Mouse (Mus musculus) neural tube, embryonic 10.5 days (tissue): ENCODE results near the gene Ankrd40.

Experiments
- DNase-seq: peaks from one replicate; pipeline ENCODE4 v3.0.0-alpha.2; 2017; ENCODE audit warnings: low spot score; ENCODE audit errors: extremely low spot score

The Ankrd40 gene

DNA sequence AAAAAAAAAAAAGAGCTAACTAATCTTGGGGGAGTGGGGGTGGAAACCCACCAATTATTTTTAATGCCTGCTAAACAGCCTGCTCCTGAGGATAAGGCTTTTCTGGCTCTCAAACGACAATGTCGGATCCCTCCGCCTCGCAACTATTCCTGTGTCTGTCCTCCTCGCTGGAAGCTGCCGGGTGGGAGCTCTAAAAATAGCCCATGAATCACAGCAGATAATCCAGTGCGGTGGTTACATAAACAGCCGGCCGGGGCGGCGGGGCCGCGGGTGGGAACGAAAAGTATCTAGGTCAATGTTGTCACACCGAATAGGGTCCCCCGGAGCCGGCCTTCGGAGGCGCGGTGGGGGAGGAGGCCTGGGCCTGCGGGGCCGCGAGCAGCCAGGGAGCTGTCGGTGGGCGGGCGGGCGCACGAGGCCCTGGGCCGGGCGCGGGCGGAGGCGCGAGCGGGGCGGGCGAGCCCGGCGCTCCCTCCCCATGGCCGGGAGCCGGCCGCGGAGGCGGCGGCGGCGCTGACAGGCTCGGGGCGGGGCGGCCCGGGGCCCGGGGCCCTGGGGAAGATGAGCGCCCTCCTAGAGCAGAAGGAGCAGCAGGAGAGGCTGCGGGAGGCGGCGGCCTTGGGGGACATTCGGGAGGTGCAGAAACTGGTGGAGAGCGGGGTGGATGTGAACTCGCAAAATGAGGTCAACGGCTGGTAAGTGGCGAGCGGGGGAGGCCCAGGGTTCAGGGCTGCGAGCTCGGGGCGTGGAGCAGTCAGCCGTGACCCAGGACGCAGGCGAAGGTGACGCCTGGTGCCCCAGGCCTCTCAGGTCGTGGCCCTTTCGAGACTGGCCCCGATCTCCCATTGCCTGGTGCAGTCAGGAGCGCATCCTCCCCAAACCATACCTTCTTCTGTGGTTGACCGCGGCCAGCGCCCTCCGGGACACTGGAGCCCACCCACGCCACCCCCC lies at the start of gene Ankrd40:
TSS of gene Ankrd40 (plus strand) at position 309 of the 951 bp plus-strand sequence.
- DNase-seq: peak; percentile 95

DNA sequence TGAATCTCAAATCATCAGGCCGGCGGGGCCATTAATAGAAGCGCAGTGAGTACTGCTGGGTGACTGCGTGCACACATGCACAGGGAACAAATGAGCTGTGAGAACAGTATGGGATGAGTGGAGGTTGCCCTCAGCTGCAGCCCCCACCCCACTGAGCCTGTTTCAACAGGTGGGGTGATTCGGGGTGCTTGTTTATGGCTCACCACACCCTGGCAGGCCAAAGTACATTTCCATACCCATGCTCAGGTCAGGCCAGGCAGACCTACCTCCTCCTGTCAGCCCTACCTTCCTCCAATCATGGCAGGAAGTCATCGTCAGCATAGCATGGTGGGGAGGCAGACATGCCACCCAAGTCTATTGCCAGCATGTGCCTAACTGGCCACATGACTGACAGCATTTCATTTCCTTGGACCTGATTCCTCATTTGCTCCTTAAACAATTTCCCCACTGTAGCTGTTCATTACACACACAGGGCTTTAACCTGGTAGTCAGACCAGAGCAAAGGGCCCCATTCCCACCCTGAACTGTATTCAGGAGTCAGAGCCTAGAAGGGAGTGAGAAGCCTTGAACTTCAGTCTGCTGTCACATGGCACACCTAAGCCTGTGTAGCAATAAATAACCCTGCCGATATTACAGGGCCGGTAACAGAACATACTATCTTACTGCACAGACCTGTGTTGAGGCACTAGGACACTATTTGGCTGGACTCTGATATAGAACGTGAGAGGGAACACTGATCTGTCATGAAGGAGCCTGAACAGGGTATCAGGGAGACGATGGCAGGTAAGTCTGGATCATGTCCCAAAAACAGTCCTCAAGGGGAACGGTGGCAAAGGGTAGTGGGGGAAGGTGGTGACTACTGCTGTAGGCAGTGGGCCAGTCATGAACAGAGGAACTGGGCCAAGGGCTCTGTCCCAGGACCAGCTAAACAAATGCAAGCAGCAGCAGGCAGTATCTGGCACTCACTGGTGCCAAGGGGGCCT lies 46.3 kb upstream of the Ankrd40 start, which contains the start of gene Gm21885:
TSS of gene Gm21885 (plus strand) at position 675 of the 983 bp plus-strand sequence.
- no peak for DNase-seq

DNA sequence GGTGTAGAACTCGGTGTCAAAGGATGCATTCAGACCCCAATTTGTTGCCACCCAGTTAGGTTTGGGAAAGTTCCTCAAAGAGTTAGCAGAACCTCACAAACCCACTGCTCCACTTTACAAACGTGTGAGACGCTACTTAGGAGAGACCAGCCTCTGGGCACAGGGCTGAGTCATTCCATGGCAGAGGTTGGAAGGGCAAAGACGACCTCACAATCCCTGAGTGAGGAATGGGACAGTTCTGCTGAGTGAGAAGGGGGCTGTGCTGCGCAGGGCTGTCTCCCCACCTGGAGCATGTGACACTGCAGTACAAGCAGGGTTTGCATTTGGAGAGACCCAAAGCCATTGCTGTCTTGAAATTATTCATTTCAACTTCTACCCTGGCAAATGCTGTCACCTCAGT lies 45.5 kb upstream of the Ankrd40 start:
- no peak for DNase-seq

DNA sequence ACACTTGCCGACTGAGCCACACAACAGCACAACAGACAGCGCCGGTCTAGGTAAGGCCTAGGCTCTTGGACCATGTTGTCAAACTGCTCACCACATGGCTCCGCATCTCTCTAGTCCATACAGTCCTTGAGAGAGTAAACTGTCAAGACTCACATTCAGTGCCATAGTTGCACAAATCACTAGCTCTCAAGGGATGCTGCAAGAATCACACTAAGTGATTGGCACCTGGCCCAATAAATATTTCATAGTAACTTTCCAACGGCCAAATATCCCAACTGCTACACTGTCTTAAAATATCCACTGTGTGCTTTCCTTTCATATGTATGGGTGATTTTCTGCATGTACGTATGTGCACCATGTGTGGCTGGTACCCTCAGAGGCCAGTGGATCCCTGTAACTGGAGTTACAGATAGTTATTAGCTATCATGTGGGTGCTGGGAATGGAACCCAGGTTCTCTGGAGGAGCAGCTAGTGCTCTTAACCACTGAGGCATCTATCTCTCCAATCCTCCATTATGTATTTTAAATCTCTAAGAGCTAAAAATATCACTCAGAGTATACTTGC lies 44.2 kb upstream of the Ankrd40 start:
- DNase-seq: no peak

DNA sequence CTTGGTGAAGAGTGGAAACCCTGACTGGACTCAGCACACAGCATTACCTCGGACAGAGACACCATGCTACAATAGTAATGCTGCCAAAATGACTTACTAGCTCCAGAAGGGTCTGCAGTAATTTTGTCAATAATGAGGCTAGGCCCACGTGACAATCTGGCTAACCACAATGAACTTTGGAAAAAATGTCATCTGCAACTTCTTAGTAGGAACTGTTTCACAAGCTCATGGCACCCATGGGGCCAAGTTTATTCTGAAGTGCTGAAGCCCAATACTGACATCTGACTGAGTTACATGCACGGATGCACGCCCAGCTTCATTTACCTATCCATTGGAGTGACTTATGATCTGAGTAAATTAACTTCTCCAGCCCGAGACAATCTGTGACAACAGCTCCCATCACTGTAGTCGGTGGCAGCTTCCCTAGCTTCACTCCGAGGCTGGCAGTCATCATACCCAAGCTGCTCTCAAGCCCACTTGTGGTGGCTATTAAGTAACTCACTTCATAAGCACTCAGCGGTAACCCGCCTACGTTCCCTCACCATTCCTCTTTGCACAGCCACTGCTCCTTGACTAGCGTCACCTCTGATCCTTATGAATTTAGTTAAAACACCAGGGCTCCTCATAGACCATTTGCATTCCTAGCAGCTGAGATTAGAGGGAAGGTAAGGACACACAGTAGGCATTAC lies 41.8 kb upstream of the Ankrd40 start:
- no peak for DNase-seq

DNA sequence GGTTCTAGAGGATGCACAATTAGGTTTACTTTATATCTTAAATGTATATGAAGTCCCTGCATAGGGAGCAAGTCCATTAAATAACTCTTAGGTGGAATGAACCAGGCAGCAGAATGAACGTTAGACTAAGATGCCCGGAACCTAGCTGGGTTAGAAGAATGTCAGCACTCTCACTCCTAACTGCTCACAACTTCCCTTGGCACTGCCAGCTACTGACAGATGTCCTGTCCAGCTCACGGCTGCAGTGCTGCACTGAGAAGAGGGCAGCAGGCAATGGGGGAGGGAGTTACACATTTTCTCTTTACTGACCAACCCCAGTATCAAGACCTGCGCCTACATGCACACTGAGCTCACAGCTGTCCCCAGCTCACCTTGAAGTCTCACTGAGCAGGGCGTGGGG lies 40.7 kb upstream of the Ankrd40 start:
- DNase-seq: no peak

DNA sequence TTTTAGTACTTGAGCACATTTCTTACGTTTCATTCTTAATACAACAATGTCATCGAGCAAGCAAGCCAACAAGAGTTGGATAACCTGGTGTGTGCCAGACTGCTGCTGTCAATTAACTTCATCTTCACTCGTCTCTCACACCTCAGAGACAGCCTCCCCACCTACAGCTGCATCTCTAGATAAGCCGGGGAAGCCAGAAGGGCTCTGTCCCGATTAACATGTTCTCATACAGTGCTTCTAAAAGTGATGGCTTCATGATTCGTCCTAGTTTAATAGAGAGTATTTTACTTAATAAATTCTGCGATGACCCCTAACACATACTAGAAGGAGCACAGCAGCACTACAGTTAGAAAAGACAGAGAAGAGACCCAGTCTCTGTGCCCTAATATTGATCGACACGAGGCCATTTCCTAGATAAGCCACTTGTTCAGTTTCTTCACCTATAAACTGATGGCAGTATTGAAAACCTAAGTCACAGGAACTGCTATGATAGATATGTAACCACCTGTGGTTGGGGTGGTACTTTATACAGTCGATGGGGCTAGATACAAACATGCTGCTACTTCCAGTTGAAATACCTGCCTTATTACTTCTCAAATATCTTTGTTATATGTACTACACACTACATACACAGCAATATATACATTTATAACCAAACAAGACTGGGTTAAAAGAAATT lies 37.6 kb upstream of the Ankrd40 start:
- DNase-seq: no peak

DNA sequence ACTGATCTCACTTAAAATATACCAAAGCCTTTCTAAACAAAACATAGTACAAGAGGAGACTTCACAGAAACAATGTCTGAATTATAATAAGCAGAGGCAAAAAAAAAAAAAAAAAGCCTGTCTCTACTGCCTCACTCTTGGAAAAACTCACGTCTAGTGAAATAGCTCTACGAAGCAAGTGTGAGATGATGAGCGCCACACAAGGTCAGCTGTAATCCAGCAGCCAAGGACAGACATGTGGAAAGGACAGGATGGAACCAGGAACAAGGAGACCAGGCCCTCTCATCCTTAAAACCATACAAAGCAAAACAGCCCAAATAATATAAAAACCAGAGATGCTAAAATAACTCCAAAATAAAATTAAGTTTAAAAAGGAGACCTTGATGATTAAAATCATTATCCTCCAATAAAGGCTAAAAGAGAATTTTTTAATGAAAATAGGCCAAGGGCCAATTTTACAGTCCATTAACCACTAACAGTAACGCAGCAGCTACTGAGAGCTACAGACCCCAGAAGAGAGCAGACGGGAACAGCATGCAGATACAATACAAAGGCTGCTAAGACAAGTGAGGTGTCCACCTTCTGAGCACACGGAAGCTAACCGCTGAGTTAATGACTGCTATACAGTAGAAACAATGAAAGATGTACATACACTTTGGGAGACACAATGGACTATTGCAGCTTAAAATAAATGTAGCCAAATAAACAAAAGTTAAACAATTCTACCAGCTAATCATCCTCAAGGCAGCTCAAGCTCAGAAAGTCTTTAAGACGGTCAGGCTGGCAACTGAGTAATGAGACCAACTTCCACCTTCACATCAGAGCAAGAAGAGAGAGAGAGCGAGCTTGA lies 32.6 kb upstream of the Ankrd40 start:
- DNase-seq: no peak

DNA sequence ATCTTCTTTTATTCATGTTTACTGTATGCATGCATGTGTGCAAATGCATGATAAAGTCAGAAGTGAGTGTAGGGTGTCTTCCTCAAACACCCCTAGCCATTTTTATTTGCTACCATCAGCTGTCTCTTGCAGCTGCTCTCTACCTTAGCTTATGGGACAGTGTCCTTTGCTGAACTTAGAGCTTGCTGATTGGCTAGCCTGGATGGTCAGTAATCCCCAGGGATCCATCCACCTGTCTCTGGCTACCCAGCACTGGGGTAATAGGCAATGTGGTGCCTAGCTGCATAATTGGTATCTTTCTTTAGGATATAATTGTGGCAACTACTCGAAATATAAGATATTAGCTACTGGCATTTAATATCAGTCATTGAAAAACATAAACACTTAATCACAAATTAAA lies 15.1 kb upstream of the Ankrd40 start:
- DNase-seq: no peak

DNA sequence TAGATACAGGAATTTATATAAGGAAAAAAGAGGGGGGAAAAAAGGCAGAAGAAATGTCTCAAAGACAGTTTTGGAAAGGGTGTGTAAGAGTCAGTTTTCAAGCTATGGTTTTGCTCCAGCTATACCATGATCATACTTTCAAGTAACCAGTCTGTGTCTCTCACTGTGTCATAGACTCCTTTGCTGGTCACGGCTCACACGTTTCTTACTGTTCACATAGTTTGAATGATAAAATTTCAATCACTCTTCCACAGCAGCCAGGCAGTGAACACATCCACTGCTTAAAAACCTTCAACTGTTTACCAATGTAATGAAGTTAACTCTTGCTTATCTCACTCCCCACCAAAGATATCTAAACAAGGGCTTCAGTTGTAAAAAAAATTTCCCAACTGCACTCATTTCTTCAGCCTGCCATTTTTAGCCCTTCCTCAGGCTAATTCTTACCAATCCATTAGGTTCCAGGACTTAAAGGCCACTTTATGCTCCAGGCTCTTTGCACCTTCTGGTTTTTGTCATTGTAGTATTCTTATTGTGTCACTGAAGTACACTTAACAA lies 13.6 kb upstream of the Ankrd40 start:
- no peak for DNase-seq

DNA sequence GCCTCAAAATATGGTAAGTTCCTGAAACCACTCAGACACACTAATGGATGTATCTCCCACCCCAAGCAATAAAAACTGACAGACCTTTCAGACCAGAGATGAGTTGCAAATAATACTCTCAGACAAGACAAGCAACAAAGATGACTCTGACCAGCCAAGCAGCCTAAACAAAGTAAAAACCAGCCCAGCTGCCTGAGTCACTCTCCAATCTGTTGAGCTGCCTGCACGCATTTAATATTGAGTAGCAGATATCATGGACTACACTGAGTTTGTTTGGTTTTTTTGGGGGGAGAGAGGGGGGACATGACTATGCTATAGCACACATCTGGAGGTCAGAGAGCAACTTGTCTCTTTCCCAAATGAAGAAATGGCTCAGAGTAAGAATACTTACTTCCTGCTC lies 12.5 kb upstream of the Ankrd40 start:
- DNase-seq: no peak

DNA sequence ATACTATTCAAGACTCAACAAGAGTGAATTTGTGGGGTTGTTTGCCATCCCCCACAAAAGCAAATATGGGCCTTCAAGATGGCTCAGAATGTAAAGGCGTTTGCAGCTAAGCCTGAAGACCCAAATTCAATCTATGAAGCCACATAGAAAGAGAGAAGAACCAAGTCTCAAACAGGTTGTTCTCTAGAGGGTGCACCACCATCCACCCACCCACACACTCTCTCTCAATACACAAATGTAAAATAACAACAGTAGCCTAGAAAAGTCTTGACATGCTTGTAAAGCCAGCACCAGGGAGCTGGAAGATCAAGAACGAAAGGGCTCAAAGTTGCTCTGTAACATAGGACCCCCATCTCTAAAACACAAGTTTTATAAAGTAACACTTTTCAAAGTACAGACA lies 11.3 kb upstream of the Ankrd40 start:
- no peak for DNase-seq

DNA sequence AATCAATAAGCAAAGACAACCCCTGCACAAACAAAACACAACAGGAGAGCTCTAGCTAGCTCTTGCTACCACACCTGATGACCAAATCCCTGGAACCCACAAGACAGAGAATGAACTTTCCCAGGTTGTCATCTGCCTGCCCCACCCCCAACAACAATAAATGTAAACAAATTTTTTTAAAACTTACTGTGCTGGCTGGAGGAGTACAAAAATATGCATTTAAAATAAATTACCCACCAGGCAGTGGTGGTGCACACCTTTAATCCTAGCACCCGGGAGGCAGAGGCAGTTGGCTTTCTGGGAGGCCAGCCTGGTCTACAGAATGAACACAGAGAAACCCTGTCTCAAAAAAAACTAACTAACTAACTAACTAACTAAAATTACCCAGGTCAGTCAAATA lies 10.8 kb upstream of the Ankrd40 start:
- no peak for DNase-seq

DNA sequence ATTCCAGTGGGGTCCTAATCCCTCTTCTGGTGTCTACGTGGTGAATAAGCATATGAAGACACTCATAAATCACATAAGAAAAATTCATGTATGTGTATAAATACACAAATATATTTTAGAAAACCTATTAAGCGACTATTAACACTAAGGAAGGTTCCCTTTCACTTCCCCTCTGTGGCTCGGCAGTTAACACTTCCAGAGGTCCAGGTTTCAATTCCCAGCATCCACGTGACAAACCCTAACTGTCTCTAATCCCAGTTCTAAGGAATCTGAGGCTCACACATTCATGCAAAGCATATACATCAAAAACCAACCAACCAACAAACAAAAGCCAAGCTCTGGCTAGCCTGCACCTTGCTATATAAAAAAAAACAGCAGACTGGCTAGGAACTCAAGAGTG lies 10.3 kb upstream of the Ankrd40 start:
- no peak for DNase-seq

DNA sequence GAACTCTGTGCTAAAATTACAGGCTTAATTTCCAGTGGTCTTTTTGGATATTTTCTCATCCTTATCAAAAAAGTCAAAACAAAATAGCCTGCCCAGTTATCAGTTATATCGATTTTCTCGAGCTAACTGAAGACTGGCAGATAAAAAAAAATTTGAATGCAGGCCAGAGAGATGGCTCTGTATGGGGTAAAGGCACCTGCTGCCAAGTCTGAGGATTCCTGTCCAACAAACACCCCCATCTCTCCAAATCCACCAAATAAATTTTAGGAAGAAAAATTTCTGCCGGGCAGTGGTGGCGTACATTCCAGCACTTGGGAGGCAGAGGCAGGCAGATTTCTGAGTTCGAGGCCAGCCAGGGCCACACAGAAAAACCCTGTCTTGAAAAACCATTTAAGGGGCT lies 9.7 kb upstream of the Ankrd40 start:
- DNase-seq: no peak

DNA sequence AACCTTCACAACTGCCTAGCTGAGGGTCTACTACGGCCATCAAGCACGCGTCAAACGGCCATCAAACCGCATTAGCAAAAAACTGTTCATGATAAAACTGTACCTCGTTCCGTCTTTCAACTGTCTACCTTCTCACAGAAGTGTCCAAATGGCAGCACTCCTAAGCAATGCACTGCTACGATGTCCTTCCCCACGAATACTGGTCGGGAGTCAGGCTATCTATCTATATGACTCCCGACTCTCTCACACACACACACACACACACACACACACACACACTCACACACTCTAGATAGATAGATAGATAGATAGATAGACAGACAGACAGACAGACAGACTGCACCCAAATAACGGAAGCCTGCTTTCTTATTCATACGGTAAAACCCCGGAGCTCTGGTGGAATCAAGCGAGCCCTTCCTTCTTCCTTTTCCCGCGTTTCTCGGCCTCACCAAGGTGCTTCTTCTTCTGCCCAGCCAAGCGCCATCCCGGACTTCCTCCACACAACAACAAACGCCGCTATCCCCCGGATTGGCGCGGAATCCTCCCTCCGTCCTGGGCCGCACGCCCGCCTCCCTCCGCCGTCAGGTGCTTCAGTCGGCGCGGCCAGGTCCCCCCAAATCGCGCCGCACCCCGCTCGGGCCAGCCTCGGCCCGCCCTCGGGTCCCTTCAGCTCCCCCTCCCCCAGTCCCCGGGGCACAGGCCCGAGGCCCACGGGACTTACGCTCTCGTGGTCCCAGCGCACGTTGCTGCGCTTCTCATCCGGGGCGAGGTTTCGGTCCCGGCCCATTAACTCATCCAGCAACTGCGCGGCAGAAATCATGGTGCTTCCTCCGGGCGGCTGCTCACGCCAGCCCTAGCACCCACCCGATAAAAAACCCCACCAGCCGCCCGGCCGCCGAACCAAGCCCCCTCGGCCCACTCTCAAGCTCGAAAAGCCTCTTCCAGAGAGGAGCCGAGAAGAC lies 6.6 kb upstream of the Ankrd40 start:
- no peak for DNase-seq

DNA sequence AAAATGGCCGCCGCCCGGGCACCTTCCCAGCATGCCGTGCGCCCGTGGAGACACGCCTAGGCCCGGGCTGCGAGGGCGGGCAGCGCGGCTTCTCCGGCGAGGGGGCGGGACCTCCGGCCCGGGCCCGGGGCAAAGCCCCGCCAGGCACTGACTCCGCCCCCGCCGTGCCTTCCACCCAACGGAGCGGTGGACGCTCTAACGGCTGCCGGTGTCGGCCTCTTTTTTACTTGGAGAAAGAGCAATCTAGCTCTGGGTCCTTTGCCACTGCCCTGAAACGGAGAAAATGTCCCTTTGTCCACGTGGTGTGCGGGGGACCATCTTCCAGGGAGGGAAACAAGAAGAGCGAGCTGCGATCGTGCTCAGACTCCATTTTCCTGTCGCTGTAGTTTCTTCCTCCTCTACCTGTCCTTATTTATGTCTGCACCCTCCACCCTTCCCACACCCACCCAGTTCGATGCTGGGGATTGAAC lies 5.8 kb upstream of the Ankrd40 start, which contains the start of gene Luc7l3:
TSS of gene Luc7l3 (minus strand) at position 58 of the 470 bp plus-strand sequence.
- peak; percentile 93 for DNase-seq

DNA sequence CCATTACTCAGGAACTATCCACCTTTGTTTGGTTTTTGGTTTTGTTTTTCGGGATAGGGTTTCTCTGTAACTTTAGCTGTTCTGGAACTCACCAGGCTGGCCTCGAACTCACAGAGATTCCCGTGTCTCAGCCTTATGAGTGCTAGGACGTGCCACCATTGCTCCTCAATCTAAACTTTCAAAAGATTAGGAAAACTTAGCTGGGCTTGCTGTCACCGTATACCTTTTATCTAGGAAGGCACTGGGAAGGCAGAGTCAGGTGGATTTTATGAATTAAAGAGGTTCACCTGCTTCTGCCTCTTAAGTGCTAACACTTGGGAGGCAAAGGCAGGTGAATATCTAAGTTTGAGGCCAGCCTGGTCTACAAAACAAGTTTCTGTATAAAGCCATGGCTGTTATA lies 5.2 kb upstream of the Ankrd40 start:
- DNase-seq: no peak
